Mouse (Mus musculus) forebrain, embryonic 15.5 days (tissue): Measurements from ENCODE around the gene Ankrd11. TPM values are rescaled to one million over a fixed set of nuclear protein-coding genes. Genes with fewer than 3 reads are reported as not detected.
"Not testable (repeated sequence)": the region's sequence is repeated elsewhere in the genome, so short reads cannot be mapped to it uniquely, and the experiment has no call there.

Experiments used
- ATAC-seq: fragments of 200-750 bp; cut with Nextera tagmentation; replicated peaks from 2 replicates; pipeline ENCODE4 v1.8.0; 2017; ENCODE audit warnings: mild to moderate bottlenecking, moderate TSS enrichment, moderate library complexity
- H3K27ac ChIP-seq: fragments of 300-500 bp; sonication (generic); replicated peaks from 2 replicates; pipeline ENCODE4 v1.5.1; 2015; ENCODE audit warnings: mild to moderate bottlenecking, inconsistent platforms
- H3K27me3 ChIP-seq: fragments of 300-500 bp; sonication (generic); 2 replicates; pipeline ENCODE4 v1.6.1; 2015; ENCODE audit warnings: inconsistent platforms
- H3K36me3 ChIP-seq: fragments of 300-500 bp; sonication (generic); 2 replicates; pipeline ENCODE4 v1.6.1; 2015; ENCODE audit warnings: mild to moderate bottlenecking, inconsistent platforms
- H3K4me1 ChIP-seq: fragments of 300-500 bp; sonication (generic); 2 replicates; pipeline ENCODE4 v1.6.1; 2015; ENCODE audit warnings: inconsistent platforms
- H3K4me2 ChIP-seq: fragments of 300-500 bp; sonication (generic); replicated peaks from 2 replicates; pipeline ENCODE4 v1.6.1; 2015; ENCODE audit warnings: mild to moderate bottlenecking, inconsistent platforms
- H3K4me3 ChIP-seq: fragments of 300-500 bp; sonication (generic); 2 replicates; pipeline ENCODE4 v1.5.1; 2015; ENCODE audit warnings: mild to moderate bottlenecking, inconsistent platforms
- H3K9ac ChIP-seq: fragments of 300-500 bp; sonication (generic); replicated peaks from 2 replicates; pipeline ENCODE4 v1.6.1; 2015; ENCODE audit warnings: mild to moderate bottlenecking, inconsistent platforms
- H3K9me3 ChIP-seq: fragments of 300-500 bp; sonication (generic); 2 replicates; pipeline ENCODE4 v1.6.1; 2016; ENCODE audit warnings: inconsistent platforms
- WGBS: fragments of 180-500 bp; shearing (Covaris S2); methylation state at CpG from one replicate; pipeline ENCODE4 v1.1.7; 2015; ENCODE audit warnings: mixed read lengths; 5-methylcytosine and 5-hydroxymethylcytosine counted together
- polyA plus RNA-seq: library from polyadenylated mRNA; unstranded; fragments of >200 nt; fragmentation: Nextera tagmentation; extraction: Ambion mirVana; gene quantifications from 2 replicates; pipeline ENCODE4 v1.2.1, GENCODE M21; 2015

Ankrd11 gene
- polyA plus RNA-seq, 1 experiment from 2014 or later = 53.3 TPM

- no peak overlapping the region for H3K4me2 ChIP-seq
- no peaks in the 10 kb centered on the region for H3K4me1 ChIP-seq
- ATAC-seq = no peak
- WGBS = 75% methylated on average over 5 of the region's 5 CpGs
- no peak overlapping the region for H3K27ac ChIP-seq
- no peak overlapping the region for H3K4me3 ChIP-seq
- H3K27me3 ChIP-seq = no peaks in the 10 kb centered on the region
- no peaks in the 10 kb centered on the region for H3K9me3 ChIP-seq
- H3K36me3 ChIP-seq = no peaks in the 10 kb centered on the region
- no peak overlapping the region for H3K9ac ChIP-seq
These were observed 9.4 kb upstream of the Ankrd11 start for GRCm38 (mm10) chr8:123051458-123051857.

GRCm38 (mm10) chr8:123048402-123048801, 6.3 kb upstream of the Ankrd11 start:
- H3K4me3 ChIP-seq = no peak overlapping the region
- H3K4me1 ChIP-seq = peaks cover 11% of the 10 kb centered on the region
- 92% methylated on average over 7 of the region's 7 CpGs for WGBS
- no peak for ATAC-seq
- no peaks in the 10 kb centered on the region for H3K9me3 ChIP-seq
- H3K27ac ChIP-seq = no peak overlapping the region
- no peak overlapping the region for H3K4me2 ChIP-seq
- H3K36me3 ChIP-seq = no peaks in the 10 kb centered on the region
- no peaks in the 10 kb centered on the region for H3K27me3 ChIP-seq
- H3K9ac ChIP-seq = no peak overlapping the region

- WGBS = 92% methylated on average over 7 of the region's 7 CpGs
- H3K9me3 ChIP-seq = no peaks in the 10 kb centered on the region
- peaks cover 16% of the 10 kb centered on the region for H3K4me1 ChIP-seq
- H3K4me2 ChIP-seq = no peak overlapping the region
- no peak overlapping the region for H3K27ac ChIP-seq
- no peaks in the 10 kb centered on the region for H3K27me3 ChIP-seq
- no peaks in the 10 kb centered on the region for H3K36me3 ChIP-seq
- no peak overlapping the region for H3K4me3 ChIP-seq
- H3K9ac ChIP-seq = no peak overlapping the region
- no peak for ATAC-seq
These were observed 5.8 kb upstream of the Ankrd11 start for GRCm38 (mm10) chr8:123047827-123048226.

- H3K27ac ChIP-seq = no peak overlapping the region
- H3K9me3 ChIP-seq = no peaks in the 10 kb centered on the region
- no peak for ATAC-seq
- H3K36me3 ChIP-seq = no peaks in the 10 kb centered on the region
- no peak overlapping the region for H3K4me2 ChIP-seq
- H3K27me3 ChIP-seq = no peaks in the 10 kb centered on the region
- H3K4me1 ChIP-seq = peaks cover 16% of the 10 kb centered on the region
- H3K9ac ChIP-seq = no peak overlapping the region
- H3K4me3 ChIP-seq = no peak overlapping the region
- WGBS = 84% methylated on average over 4 of the region's 4 CpGs
These were observed 4.6 kb upstream of the Ankrd11 start for GRCm38 (mm10) chr8:123046706-123047105.

- not testable (repeated sequence) for H3K27me3 ChIP-seq, H3K4me3 ChIP-seq, ATAC-seq, H3K9ac ChIP-seq, H3K36me3 ChIP-seq, H3K4me2 ChIP-seq, H3K9me3 ChIP-seq, H3K27ac ChIP-seq
- 95% methylated on average over 23 of the region's 23 CpGs for WGBS
- H3K4me1 ChIP-seq = peaks cover 28% of the 10 kb centered on the region
These were observed 2.8 kb upstream of the Ankrd11 start for GRCm38 (mm10) chr8:123044743-123045425.

GRCm38 (mm10) chr8:123043941-123044340, 1.9 kb upstream of the Ankrd11 start:
- 91% methylated on average over 3 of the region's 3 CpGs for WGBS
- Histone ChIP-seq H3K4me2 (no peak overlapping the region), H3K27ac (no peak overlapping the region), H3K4me1 (peaks cover 37% of the 10 kb centered on the region), H3K9ac (no peak overlapping the region), H3K27me3 (no peaks in the 10 kb centered on the region), H3K36me3 (no peaks in the 10 kb centered on the region), H3K4me3 (no peak overlapping the region), H3K9me3 (no peaks in the 10 kb centered on the region)
- no peak for ATAC-seq

GRCm38 (mm10) chr8:123042974-123043625, 1.0 kb upstream of the Ankrd11 start:
- peak overlapping the region; percentile 73 for H3K4me2 ChIP-seq
- peak overlapping the region; percentile 100 for H3K4me3 ChIP-seq
- peak overlapping the region; percentile 96 for H3K27ac ChIP-seq
- peak overlapping the region; percentile 81 for H3K9ac ChIP-seq
- ATAC-seq = no peak
- no peaks in the 10 kb centered on the region for H3K36me3 ChIP-seq
- H3K27me3 ChIP-seq = no peaks in the 10 kb centered on the region
- H3K9me3 ChIP-seq = no peaks in the 10 kb centered on the region
- WGBS = 26% methylated on average over 22 of the region's 22 CpGs
- peaks cover 46% of the 10 kb centered on the region for H3K4me1 ChIP-seq

GRCm38 (mm10) chr8:123041774-123042105, 337 bp downstream of the Ankrd11 start:
- Histone ChIP-seq H3K9ac (peak overlapping the region; percentile 98), H3K4me2 (peak overlapping the region; percentile 75), H3K27me3 (no peaks in the 10 kb centered on the region), H3K9me3 (no peaks in the 10 kb centered on the region), H3K36me3 (no peaks in the 10 kb centered on the region), H3K27ac (peak overlapping the region; percentile 93), H3K4me1 (peaks cover 49% of the 10 kb centered on the region), H3K4me3 (peak overlapping the region; percentile 100)
- under 1% methylated on average over 56 of the region's 60 CpGs for WGBS
- no peak for ATAC-seq

GRCm38 (mm10) chr8:123041008-123041773, 886 bp downstream of the Ankrd11 start:
- WGBS = under 1% methylated on average over 70 of the region's 71 CpGs
- ATAC-seq = no peak
- peak overlapping the region; percentile 98 for H3K9ac ChIP-seq
- H3K9me3 ChIP-seq = no peaks in the 10 kb centered on the region
- H3K36me3 ChIP-seq = no peaks in the 10 kb centered on the region
- peak overlapping the region; percentile 93 for H3K27ac ChIP-seq
- H3K4me2 ChIP-seq = peak overlapping the region; percentile 75
- H3K27me3 ChIP-seq = no peaks in the 10 kb centered on the region
- H3K4me3 ChIP-seq = peak overlapping the region; percentile 100
- H3K4me1 ChIP-seq = peaks cover 53% of the 10 kb centered on the region

- peak overlapping the region; percentile 100 for H3K4me3 ChIP-seq
- peak overlapping the region; percentile 93 for H3K27ac ChIP-seq
- no peaks in the 10 kb centered on the region for H3K9me3 ChIP-seq
- peak overlapping the region; percentile 75 for H3K4me2 ChIP-seq
- no peak for ATAC-seq
- no peaks in the 10 kb centered on the region for H3K36me3 ChIP-seq
- H3K4me1 ChIP-seq = peaks cover 56% of the 10 kb centered on the region
- 1% methylated on average over 4 of the region's 4 CpGs for WGBS
- peak overlapping the region; percentile 98; the same call in 1 of the 2 replicates for H3K9ac ChIP-seq
- H3K27me3 ChIP-seq = no peaks in the 10 kb centered on the region
These were observed 1.9 kb downstream of the Ankrd11 start for GRCm38 (mm10) chr8:123040110-123040650.

GRCm38 (mm10) chr8:123039376-123040109, 2.5 kb downstream of the Ankrd11 start:
- Histone ChIP-seq H3K9me3 (no peaks in the 10 kb centered on the region), H3K36me3 (no peaks in the 10 kb centered on the region), H3K27me3 (no peaks in the 10 kb centered on the region), H3K4me1 (peaks cover 56% of the 10 kb centered on the region), H3K4me2 (peak overlapping the region; percentile 75), H3K4me3 (peak overlapping the region; percentile 100), H3K27ac (peak overlapping the region; percentile 93), H3K9ac (0 out of 2 replicates have a peak overlapping the region, but pooled peaks have one; percentile 25)
- no peak for ATAC-seq
- WGBS = 8% methylated on average over 11 of the region's 11 CpGs
